Mouse (Mus musculus) cerebellum, adult 2 months (tissue): Measurements from ENCODE around the gene Yeats4.

Experiments used
- CTCF ChIP-seq: fragments of 200-500 bp; IDR thresholded peaks from 2 replicates; pipeline ENCODE4 v1.5.1; 2011; ENCODE audit warnings: low read depth, mild to moderate bottlenecking, control low read depth, low read length, moderate library complexity, borderline replicate concordance; ENCODE audit not compliant: insufficient read depth
- POLR2A ChIP-seq: fragments of 200-500 bp; IDR thresholded peaks from 2 replicates; pipeline ENCODE4 v1.6.1; 2011; ENCODE audit warnings: low read length, control low read depth, borderline replicate concordance; ENCODE audit not compliant: insufficient read depth

DNA sequence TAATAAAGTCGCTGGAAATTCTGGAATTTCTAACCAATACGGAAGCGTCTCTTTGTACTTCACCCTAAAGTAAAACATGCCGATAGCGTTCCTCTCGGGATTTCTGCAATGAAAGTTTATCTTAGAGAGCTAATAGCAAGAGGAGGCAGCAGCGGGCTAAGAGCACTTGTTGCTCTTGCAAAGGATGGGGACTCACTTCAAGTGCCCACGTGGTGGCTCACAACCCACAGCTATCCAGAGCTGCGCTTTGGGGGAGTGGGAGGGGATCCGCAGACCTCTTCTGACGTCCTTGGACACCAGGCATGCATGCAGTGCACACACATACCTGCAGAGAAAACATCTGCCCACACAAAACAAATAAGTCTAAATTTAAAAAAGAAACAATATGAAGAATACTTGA lies 11.6 kb upstream of the Yeats4 start:
- TF ChIP-seq POLR2A, result no peak
- no peak for TF ChIP-seq CTCF
